Mouse (Mus musculus) kidney, adult 2 months (tissue): ENCODE results near the gene Nhp2. TPM values are rescaled to one million over a fixed set of nuclear protein-coding genes. Genes with fewer than 3 reads are reported as not detected.

ENCODE experiments used
- DNase-seq: peaks from one replicate; pipeline ENCODE4 v3.0.0; 2021
- H3K27ac ChIP-seq: fragments of 200-500 bp; 2 replicates; pipeline ENCODE4 v1.5.1; 2012; ENCODE audit warnings: low read depth, low read length, control low read depth, inconsistent platforms; ENCODE audit not compliant: insufficient read depth
- H3K27me3 ChIP-seq: fragments of 200-500 bp; replicated peaks from 2 replicates; pipeline ENCODE4 v1.6.1; 2012; ENCODE audit warnings: mild to moderate bottlenecking, moderate library complexity, low read length, inconsistent platforms; ENCODE audit not compliant: control insufficient read depth, insufficient read depth
- H3K36me3 ChIP-seq: fragments of 200-500 bp; 2 replicates; pipeline ENCODE4 v1.6.1; 2012; ENCODE audit warnings: mild to moderate bottlenecking, moderate library complexity, low read length, inconsistent platforms; ENCODE audit not compliant: control insufficient read depth, insufficient read depth
- H3K4me1 ChIP-seq: fragments of 200-500 bp; 2 replicates; pipeline ENCODE4 v1.6.1; 2011; ENCODE audit warnings: low read length; ENCODE audit not compliant: control insufficient read depth, insufficient read depth
- H3K4me3 ChIP-seq: fragments of 200-500 bp; 2 replicates; pipeline ENCODE4 v1.5.1; 2011; ENCODE audit warnings: mild to moderate bottlenecking, low read depth, low read length, control low read depth; ENCODE audit not compliant: insufficient read depth
- CTCF ChIP-seq: fragments of 200-500 bp; conservative IDR thresholded peaks from 2 replicates; pipeline ENCODE4 v1.5.1; 2011; ENCODE audit warnings: low read depth, mild to moderate bottlenecking, control low read depth, low read length, moderate library complexity, mixed read lengths; ENCODE audit not compliant: insufficient read depth, insufficient read length
- POLR2A ChIP-seq: fragments of 200-500 bp; IDR thresholded peaks from one replicate; pipeline ENCODE4 v1.6.1; 2011; ENCODE audit warnings: low read depth, low read length, control low read depth
- WGBS: fragments of 180-500 bp; shearing (Covaris S2); methylation state at CpG from one replicate; pipeline ENCODE4 v1.1.7; 2018; 5-methylcytosine and 5-hydroxymethylcytosine counted together
- polyA plus RNA-seq: library from polyadenylated mRNA; depleted of rRNA; stranded (reverse); fragments of >200 nt; gene quantifications from 2 replicates; pipeline ENCODE4 v1.2.3, GENCODE M21; 2012

Nhp2 gene
- polyA plus RNA-seq, 1 experiment = 49.8 TPM

GRCm38 (mm10) chr11:51637971-51638414 is 18.5 kb downstream of the Nhp2 start:
- Histone ChIP-seq H3K4me1 (peaks cover 10% of the 10 kb centered on the region), H3K27me3 (no peaks in the 10 kb centered on the region), H3K4me3 (peak overlapping the region; percentile 26; the same call in 1 of the 2 replicates), H3K27ac (peak overlapping the region; percentile 31; the same call in 1 of the 2 replicates), H3K36me3 (no peaks in the 10 kb centered on the region)
- WGBS = 14% methylated on average over 17 of the region's 17 CpGs
- no peak for DNase-seq
- TF ChIP-seq POLR2A = no peak
- no peak for TF ChIP-seq CTCF

- H3K27me3 ChIP-seq = no peaks in the 10 kb centered on the region
- DNase-seq = no peak
- 65% methylated on average over 5 of the region's 5 CpGs for WGBS
- H3K4me1 ChIP-seq = peaks cover 10% of the 10 kb centered on the region
- no peak overlapping the region for H3K4me3 ChIP-seq
- H3K36me3 ChIP-seq = no peaks in the 10 kb centered on the region
- H3K27ac ChIP-seq = no peak overlapping the region
- TF ChIP-seq CTCF = no peak
- TF ChIP-seq POLR2A = no peak
Measured at GRCm38 (mm10) chr11:51638497-51638896, 19.0 kb downstream of the Nhp2 start.

GRCm38 (mm10) chr11:51640748-51641147 is 21.2 kb downstream of the Nhp2 start:
- WGBS = 64% methylated on average over 7 of the region's 7 CpGs
- H3K27ac ChIP-seq = no peak overlapping the region
- DNase-seq = no peak
- no peaks in the 10 kb centered on the region; the same call in 1 of the 2 replicates for H3K4me1 ChIP-seq
- TF ChIP-seq CTCF = no peak
- TF ChIP-seq POLR2A = no peak
- no peak overlapping the region for H3K4me3 ChIP-seq
- H3K36me3 ChIP-seq = no peaks in the 10 kb centered on the region
- no peaks in the 10 kb centered on the region for H3K27me3 ChIP-seq

GRCm38 (mm10) chr11:51643202-51643601 is 23.7 kb downstream of the Nhp2 start:
- 70% methylated on average over 9 of the region's 9 CpGs for WGBS
- peaks cover 12% of the 10 kb centered on the region; the same call in 1 of the 2 replicates for H3K4me1 ChIP-seq
- TF ChIP-seq POLR2A (no peak), CTCF (no peak)
- no peak for DNase-seq
- no peak overlapping the region for H3K27ac ChIP-seq
- no peaks in the 10 kb centered on the region for H3K27me3 ChIP-seq
- no peaks in the 10 kb centered on the region for H3K36me3 ChIP-seq
- H3K4me3 ChIP-seq = no peak overlapping the region

- no peak for TF ChIP-seq POLR2A
- TF ChIP-seq CTCF = no peak
- 60% methylated on average over 15 of the region's 15 CpGs for WGBS
- no peak overlapping the region for H3K27ac ChIP-seq
- no peak overlapping the region for H3K4me3 ChIP-seq
- DNase-seq = peak; percentile 56
- H3K4me1 ChIP-seq = peaks cover 15% of the 10 kb centered on the region; the same call in 1 of the 2 replicates
- H3K36me3 ChIP-seq = no peaks in the 10 kb centered on the region
- no peaks in the 10 kb centered on the region for H3K27me3 ChIP-seq
Measured at GRCm38 (mm10) chr11:51643761-51644160, 24.2 kb downstream of the Nhp2 start.

- H3K4me3 ChIP-seq = no peak overlapping the region
- 87% methylated on average over 16 of the region's 16 CpGs for WGBS
- no peak overlapping the region for H3K27ac ChIP-seq
- no peaks in the 10 kb centered on the region for H3K27me3 ChIP-seq
- H3K36me3 ChIP-seq = no peaks in the 10 kb centered on the region
- TF ChIP-seq POLR2A = no peak
- TF ChIP-seq CTCF = no peak
- no peak for DNase-seq
- H3K4me1 ChIP-seq = peaks cover 15% of the 10 kb centered on the region; the same call in 1 of the 2 replicates
Measured at GRCm38 (mm10) chr11:51644217-51644616, 24.7 kb downstream of the Nhp2 start.

- no peak for DNase-seq
- Histone ChIP-seq H3K4me3 (no peak overlapping the region), H3K36me3 (no peaks in the 10 kb centered on the region), H3K27ac (no peak overlapping the region), H3K27me3 (no peaks in the 10 kb centered on the region), H3K4me1 (peaks cover 15% of the 10 kb centered on the region; the same call in 1 of the 2 replicates)
- 64% methylated on average over 13 of the region's 13 CpGs for WGBS
- TF ChIP-seq CTCF (no peak), POLR2A (no peak)
Measured at GRCm38 (mm10) chr11:51645293-51645692, 25.8 kb downstream of the Nhp2 start.
